Mouse (Mus musculus): ENCODE results near the gene Wdr19. TPM values are rescaled to one million over a fixed set of nuclear protein-coding genes. Genes with fewer than 3 reads are reported as not detected.

Wdr19 gene
- total RNA-seq, 2 experiments from 2014 or later: 2.1 TPM

- no peak for DNase-seq (ENCODE audit: low spot score)
- intact Hi-C loops (cut with DNase I): no loop called here
Observed at GRCm38 (mm10) chr5:65182268-65182667, 17.2 kb upstream of the Wdr19 start.

- intact Hi-C loops (cut with DNase I): no loop called here
- DNase-seq (ENCODE audit: low spot score): no peak
Observed at GRCm38 (mm10) chr5:65191601-65192000, 7.9 kb upstream of the Wdr19 start.

- intact Hi-C loops (cut with DNase I): no loop called here
- DNase-seq (ENCODE audit: low spot score): no peak
Observed at GRCm38 (mm10) chr5:65194441-65194840, 5.1 kb upstream of the Wdr19 start.

- intact Hi-C loops (cut with DNase I): no loop called here
- no peak for DNase-seq (ENCODE audit: low spot score)
Observed at GRCm38 (mm10) chr5:65204726-65205125, 5.2 kb downstream of the Wdr19 start.

GRCm38 (mm10) chr5:65213321-65213720 lies 13.8 kb downstream of the Wdr19 start:
- DNase-seq (ENCODE audit: low spot score): no peak
- intact Hi-C loops (cut with DNase I): loop anchor here (1.0 to 10.0 kb wide), 3 partner anchors 139 to 329 kb away; no protein-coding TSS in a partner anchor

- DNase-seq (ENCODE audit: low spot score): no peak
- intact Hi-C loops (cut with DNase I): loop anchor here (10.0 kb wide), 1 partner anchor 333 kb away; no protein-coding TSS in a partner anchor
Observed at GRCm38 (mm10) chr5:65217305-65218269, 18.1 kb downstream of the Wdr19 start.

GRCm38 (mm10) chr5:65221037-65221436 lies 21.5 kb downstream of the Wdr19 start:
- no peak for DNase-seq (ENCODE audit: low spot score)
- intact Hi-C loops (cut with DNase I): no loop called here

- no peak for DNase-seq (ENCODE audit: low spot score)
- intact Hi-C loops (cut with DNase I): no loop called here
Observed at GRCm38 (mm10) chr5:65224056-65224455, 24.6 kb downstream of the Wdr19 start.

GRCm38 (mm10) chr5:65231289-65232003 lies 31.9 kb downstream of the Wdr19 start:
- no peak for DNase-seq (ENCODE audit: low spot score)
- intact Hi-C loops (cut with DNase I): no loop called here

GRCm38 (mm10) chr5:65242740-65243139 lies 43.2 kb downstream of the Wdr19 start:
- intact Hi-C loops (cut with DNase I): loop anchor here (10.0 kb wide), 1 partner anchor 358 kb away; no protein-coding TSS in a partner anchor
- no peak for DNase-seq (ENCODE audit: low spot score)

- DNase-seq (ENCODE audit: low spot score): no peak
- intact Hi-C loops (cut with DNase I): loop anchor here (10.0 kb wide), 1 partner anchor 362 kb away; no protein-coding TSS in a partner anchor
Observed at GRCm38 (mm10) chr5:65247296-65247695, 47.8 kb downstream of the Wdr19 start.

GRCm38 (mm10) chr5:65250185-65250855 lies 50.8 kb downstream of the Wdr19 start:
- no peak for DNase-seq (ENCODE audit: low spot score)
- intact Hi-C loops (cut with DNase I): no loop called here

GRCm38 (mm10) chr5:65257910-65258505 lies 58.5 kb downstream of the Wdr19 start:
- no peak for DNase-seq (ENCODE audit: low spot score)
- intact Hi-C loops (cut with DNase I): no loop called here

- intact Hi-C loops (cut with DNase I): no loop called here
- no peak for DNase-seq (ENCODE audit: low spot score)
Observed at GRCm38 (mm10) chr5:65273966-65274365, 74.5 kb downstream of the Wdr19 start.

- peak; percentile 6 for DNase-seq (ENCODE audit: low spot score)
- intact Hi-C loops (cut with DNase I): no loop called here
Observed at GRCm38 (mm10) chr5:65279133-65279651, 79.7 kb downstream of the Wdr19 start.

- DNase-seq (ENCODE audit: low spot score): no peak
Observed at GRCm38 (mm10) chr5:65281216-65281615, 81.7 kb downstream of the Wdr19 start.

GRCm38 (mm10) chr5:65284171-65284570 lies 84.7 kb downstream of the Wdr19 start:
- no peak for DNase-seq (ENCODE audit: low spot score)
- intact Hi-C loops (cut with DNase I): no loop called here

More at GRCm38 (mm10) chr5:65281216-65281615, 81.7 kb downstream of the Wdr19 start:
- intact Hi-C loops (cut with DNase I): no loop called here

GRCm38 (mm10) chr5:65287751-65288701 lies 88.5 kb downstream of the Wdr19 start:
- DNase-seq (ENCODE audit: low spot score): no peak
- intact Hi-C loops (cut with DNase I): no loop called here
